Mouse (Mus musculus) B cell, adult 2 months (primary cell): Measurements from ENCODE around the gene Gm5142.

Experiments
- DNase-seq, 2 experiments: peaks; one replicate each; pipeline ENCODE4 v3.0.0; 2022

Gm5142 gene

DNA sequence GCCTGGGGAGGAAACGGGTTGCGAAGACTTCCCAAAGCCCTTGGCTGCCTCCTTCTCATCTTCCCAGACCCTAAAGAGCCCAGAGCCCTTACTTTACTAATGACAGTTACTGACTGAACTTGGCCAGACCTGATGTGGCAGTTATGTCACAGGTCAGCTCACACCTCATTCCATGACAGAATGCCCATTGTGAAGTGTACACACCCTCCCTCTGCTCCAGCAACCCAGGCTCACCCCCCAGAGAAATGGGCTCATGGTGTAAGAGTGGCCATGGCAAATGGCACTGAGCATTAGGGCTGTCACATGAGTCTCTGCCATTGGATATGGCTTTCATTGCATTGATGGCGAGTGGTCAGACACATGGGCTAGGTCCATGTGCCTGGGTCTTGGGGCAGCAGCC lies at the start of gene Gm5142:
Gm5142 (minus strand) TSS at position 101 of the 400 bp plus-strand sequence.
- no peak for DNase-seq

DNA sequence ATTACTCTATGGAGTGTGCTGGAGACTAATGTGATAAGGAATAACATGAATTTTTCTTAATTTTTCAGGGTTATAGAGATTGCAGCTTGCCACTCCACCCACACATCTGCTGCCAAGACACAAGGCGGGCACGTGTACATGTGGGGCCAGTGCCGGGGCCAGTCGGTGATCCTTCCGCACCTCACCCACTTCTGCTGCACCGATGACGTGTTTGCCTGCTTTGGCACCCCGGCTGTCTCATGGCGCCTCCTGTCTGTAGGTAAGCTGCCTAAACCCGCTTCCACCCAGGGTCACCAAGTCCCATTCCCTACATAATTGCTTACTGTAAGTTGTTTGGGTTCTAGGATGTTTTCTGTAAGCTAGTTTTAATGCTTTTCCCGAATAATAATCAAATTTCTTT lies 47.7 kb upstream of the Gm5142 start:
- no peak for DNase-seq

DNA sequence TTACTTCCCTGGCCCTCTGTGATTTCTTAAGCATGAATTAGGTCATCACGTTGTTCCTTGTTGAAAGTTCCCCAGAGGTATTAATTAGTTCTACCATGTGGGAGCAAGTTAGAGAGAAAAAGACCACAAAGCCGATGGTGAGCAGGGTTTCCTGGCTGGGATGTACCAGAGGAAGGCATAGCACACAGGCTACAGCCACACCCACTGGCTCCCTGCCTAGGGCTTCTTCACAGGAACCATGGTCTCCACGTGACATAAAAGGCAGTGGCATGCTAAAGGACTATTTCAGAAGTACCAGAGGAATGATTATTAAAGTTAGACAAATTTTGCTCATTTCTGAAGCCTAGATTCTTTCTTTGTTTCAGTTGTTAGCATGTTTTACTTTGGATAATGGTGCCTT lies 40.7 kb upstream of the Gm5142 start:
- no peak for DNase-seq

DNA sequence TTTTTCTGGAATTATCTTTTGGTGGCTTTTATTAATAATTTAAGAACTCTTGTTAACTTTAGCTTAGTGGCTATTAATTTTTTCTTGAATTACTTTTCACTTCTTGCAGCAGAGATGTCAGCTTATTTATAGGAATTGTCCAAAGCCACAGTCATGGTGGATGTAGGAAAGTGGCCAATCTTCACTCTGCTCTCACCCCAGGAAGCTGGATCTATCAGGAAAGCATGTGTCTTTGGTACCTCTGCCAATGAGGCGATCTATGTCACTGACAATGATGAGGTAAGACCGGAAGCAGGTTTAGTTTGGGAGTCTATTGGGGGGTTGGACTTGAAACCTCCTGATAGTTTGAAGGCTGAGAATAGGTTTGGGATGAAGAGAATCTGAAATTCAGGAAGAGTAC lies 31.3 kb upstream of the Gm5142 start:
- DNase-seq: no peak

DNA sequence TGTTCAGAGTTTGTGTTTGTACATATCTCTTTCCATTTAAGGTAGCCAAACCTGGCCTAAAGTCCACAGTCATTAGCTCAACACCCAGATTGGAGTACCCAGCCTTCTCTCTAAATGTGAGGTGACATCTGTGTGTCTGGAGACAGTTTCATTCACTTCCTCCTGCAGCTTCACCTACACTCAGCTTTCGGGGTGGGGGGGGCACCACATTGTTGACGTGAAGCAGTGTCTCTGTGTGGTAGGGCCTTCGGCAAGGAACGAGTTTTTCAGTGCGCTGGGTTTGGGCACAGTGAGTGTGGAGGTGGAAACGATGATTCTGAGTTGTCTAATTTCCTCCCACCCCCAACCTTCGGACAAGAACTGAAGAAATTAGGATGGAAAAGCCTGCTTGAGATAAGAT lies 30.5 kb upstream of the Gm5142 start:
- DNase-seq: no peak

DNA sequence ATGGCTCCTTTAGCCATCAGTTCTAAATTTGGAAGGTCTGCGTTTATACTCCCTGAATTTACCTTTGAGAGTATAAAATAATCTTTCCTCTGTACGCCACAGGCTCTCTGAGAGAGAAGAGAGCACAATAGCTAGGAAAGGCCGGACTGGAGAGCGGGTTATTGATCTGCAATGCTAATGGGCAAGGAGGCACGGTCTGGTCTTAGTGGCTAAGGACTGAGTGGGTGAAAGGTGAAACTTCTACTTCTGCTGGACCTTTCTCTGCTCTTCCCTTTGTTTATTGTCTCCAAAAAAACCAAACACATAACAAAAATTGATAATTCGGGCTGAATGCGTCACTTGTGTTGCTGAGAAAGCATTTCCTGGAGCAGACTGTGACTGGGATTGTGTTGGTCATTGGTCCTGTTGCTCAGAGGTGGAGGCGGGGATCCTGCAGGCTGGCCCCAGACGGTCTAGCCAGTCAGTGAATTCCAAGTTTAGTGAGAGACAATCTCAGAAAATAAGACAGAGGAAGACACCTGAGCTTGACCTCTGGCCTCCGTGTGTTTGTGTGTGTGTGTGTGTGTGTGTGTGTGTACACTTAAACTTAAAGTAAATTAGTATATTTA lies 27.5 kb upstream of the Gm5142 start:
- no peak for DNase-seq

DNA sequence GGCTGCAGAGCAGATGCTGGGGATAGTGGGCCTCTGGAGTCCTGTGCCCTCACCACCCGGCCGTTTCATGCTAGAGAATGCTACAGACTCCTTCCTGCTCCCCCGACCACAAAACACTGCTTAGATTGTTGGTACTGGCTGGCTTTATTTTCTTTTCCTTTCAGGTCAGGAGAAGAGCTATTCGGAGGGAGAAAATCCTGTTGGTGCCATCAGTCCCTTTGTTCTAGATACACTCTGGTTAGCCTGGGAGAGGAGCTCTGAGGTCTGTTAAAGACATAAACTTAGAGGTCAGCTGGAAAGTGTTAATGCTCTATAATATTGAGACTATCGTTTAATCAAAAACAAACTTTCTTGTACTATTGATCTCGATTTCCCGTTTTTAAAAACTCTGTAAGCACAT lies 26.9 kb upstream of the Gm5142 start:
- DNase-seq: no peak

DNA sequence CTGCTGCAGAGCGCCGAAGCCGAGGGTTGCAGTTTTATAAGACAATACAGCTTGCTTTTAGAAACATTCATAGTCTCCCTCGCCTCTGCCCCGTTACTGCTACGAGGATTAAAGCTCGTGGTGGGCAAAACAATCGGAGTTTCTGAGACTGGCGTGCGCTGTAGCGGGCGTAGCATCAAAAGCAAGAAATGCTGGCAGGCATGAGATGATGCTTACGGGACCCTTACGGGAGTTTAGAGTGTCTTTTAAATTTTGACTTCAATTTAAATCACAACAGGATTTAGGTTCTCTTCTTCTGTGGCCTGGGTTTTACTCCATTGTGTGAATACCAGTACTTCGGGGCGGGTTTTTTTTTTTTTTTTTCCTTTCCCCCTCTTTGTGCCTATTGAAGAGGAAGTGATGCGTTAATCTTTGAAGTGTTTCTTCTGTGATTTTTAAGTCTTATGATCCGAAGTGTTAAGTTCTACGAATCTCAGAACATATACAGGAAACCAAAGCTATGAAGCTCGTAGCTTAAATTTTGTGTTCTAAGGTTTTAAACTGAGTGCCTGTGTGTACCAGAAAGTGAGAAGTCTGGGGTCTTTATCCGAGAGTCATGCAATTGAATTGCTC lies 23.2 kb upstream of the Gm5142 start:
- DNase-seq: peak in 1 of 2 experiments; percentile 7

DNA sequence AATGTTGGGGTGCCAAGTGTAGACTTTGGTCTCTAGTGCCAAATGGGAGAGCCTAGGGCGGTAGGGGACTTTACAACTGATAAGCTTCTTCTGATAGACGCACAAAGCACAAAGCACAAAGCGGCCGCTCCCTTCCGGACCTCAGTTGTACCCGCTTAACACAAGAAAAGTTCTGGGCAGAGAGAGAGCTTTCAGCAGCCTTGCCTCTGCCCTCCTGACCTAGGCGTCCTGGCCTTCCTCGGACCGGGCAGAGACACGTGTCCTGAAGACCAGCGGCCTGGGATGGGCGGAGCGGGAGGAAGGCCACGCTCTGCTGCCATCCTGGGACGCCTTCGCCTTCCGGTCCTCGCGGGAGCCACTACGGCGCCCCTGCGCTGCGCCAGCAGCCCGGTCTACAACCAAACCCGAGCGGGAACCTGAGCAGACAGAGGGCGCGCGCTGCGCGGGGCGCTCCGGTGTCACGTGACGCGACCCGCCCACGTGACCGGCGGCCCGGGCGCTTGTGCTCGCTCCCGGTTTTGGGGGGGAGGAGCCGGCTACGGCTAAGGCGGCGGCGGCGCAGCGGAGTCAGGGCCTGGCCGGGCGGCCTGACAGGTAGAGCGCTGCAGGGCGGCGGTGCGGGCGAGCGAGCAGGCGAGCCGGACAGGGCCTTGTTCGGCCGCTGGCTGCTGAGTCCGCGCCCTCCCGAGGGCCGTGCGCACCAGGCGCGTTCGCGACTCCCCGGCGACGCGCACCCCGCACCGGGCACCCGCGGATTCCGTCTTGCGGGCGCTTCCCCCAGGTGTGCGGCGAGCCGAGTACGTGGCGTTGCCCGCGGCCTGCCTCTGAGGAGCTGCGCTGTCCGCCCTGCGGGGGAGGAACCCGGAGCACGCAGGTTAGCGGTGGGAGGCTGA lies 22.4 kb upstream of the Gm5142 start, which contains the start of gene Rcbtb1:
Rcbtb1 (plus strand) TSS at position 499 of the 893 bp plus-strand sequence.
- peak; percentile 89 to 92 for DNase-seq

DNA sequence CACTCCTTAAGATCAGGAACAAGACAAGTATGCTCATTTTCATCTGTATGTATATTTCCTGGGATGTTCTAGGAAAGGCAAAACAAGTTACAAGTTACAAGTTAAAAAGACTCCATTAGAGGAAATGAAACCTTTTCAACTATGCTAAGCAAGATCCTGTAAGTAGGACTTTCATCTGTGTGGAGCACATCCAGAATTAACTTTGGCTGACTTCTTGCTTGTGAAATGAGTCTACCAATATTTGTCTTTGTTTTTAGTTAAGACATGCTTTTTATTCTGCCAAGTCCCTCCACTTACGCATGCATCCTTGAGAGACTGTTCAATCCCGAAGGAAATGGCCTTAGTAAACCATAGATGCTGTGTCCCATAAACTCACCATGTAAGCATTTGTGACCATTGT lies 7.6 kb upstream of the Gm5142 start:
- DNase-seq: no peak

DNA sequence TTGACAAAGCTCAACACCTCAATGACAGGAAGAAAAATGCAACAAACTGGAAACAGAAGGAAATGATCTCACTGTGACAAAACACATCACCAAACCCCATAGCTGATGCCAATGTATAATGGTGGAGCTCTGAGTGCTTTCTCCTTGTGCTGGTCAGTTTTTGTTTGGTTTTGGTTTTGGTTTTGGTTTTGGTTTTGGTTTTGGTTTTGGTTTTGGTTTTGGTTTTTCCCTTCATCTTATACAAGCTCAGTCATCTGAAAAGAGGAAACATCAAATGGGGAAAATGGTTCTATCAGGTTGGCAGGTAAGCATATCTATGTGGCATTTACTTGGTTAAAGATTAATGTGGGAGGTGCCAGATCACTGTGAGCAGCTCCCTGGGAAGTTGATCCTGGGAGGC lies 7.0 kb upstream of the Gm5142 start:
- DNase-seq: no peak

DNA sequence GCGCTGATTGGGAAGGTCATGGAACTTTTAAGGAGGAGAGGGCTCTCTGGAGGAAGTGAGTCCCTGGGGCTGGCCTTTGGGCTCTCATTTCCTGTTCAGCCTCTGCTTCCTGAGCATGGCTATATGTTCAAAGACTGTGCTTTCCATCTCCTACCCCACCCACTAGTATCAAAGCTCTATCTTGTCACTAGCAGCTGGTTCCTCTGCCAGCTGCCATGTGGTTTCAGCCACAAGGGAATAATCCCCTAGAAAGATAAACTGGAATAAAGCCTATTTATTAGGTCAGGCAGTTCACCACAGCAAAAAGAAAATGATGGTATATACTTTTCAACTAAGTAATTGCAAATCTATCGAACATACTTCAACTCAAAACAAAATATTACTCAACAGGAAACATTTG lies 4.2 kb upstream of the Gm5142 start:
- no peak for DNase-seq

DNA sequence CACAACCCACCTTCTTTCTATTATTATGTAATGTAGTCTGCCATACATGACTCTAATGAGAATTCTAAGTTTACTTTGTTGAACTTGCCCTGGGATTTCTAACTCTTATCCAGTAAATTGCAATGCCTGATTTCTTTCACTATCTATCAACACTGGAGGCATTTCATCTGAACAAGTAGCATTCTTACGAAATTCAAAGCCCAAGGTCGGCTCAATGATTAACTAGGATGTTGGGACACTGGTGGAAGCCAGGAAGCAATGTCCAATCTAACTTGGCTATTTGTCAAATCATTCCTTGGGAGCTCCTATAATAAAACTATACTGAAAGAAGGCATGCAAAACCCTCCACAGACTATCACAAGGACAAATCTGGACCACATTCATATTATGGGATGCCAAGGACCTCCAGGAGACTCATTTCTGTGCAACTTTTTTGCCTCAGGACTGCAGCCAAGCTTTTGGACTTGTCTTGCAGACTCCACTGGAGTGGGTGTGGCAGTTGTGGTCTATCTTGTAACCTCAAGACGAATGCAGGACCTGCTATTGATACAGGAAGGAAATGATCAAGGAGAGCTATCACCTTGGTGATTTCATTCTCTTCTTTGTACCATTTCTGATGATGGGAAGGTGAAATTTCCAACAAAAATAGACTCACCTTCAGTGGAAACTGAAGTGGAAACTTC lies 21.4 kb downstream of the Gm5142 start:
- DNase-seq: no peak

DNA sequence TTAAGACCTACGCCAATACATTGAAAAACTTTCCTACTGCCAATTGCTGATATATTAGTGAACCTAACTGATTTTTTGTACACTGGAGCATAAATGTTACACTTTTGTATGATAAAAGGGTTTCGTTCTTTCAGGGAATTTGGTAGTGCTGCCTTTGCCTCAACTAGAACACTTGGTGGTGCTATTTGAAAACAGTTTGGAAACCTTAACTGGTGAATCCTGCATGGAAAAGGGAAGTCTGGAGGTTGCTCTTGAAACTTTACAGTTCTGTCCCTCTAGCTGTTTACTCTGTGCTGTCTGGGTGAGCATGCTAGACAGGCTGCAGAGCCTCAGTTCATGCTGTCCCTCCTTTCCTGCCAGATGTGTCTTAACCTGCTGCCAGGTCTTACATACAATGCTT lies 23.0 kb downstream of the Gm5142 start:
- DNase-seq: no peak

DNA sequence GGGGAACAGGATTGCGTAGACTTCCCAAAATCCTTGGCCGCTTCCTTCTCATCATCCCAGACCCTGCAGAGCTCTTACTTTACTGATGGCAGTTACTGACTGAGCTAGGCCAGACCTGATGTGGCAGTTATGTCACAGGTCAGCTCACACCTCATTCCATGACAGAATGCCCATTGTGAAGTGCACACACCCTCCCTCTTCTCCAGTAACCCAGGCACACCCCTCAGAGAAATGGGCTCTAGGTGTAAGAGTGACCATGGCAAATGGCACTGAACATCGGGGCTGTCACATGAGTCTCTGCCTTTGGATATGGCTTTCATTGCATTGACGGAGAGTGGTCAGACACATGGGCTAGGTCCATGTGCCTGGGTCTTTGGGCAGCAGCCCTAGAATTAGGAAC lies 35.8 kb downstream of the Gm5142 start, which contains the start of gene 1700129C05Rik:
1700129C05Rik (minus strand) TSS at position 101 of the 400 bp plus-strand sequence.
- DNase-seq: no peak

DNA sequence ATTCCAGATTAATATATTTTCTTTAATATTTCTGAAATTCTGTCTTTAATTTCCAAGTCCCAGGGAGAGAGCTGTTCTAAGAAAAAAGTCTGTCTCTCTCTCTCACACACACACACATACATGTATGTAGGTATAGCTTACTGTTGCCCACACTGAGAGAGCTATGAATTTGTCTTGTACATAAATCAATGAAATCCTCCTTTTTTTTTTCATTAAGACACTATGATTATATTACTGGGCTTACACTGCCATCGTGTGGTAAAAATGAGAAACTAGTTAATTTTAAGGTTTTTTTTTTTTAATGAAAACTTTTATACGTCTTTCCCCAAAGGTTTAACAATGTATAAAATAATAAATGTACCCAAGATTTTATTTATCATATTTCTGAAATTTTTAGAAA lies 64.3 kb downstream of the Gm5142 start:
- DNase-seq: no peak
